Mouse (Mus musculus): ENCODE data around the gene Tnfaip8l2. TPM values are rescaled to one million over a fixed set of nuclear protein-coding genes. Genes with fewer than 3 reads are reported as not detected.

Gene Tnfaip8l2
- polyA plus RNA-seq, 1 experiment from 2014 or later, result 2.9 TPM

DNA sequence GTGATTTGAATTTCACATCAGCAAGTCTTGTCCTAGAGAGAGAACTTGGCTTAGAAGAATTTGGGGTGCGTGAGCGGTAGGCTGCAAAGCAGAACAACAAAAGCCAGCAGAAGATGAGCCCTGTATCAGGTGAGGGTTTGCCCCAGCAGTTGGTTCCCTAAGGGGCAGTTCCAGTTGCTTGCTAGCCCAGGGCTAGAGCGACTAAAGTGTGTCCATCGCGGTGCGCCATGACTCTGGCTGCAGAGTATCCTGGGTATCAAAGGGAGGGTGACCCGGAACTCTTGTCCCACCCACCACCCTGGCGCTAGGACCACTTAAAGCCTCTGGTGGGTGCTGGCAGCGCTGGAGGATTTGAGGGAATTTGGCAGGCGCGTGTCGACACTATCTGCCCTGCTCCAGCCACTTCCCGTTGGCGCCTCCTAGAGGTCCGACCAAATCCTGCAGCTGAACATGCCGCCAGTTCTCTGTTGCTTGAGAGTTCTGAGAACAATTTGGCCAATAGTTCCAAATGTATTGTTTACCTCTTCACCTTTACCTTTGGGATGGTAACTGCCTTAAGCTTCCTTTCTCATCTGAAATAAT is 31.9 kb upstream of the Tnfaip8l2 start:
- Histone ChIP-seq H3K4me3 (ENCODE audit: low read length) (peak overlapping the region; percentile 50), H3K9ac (replicated peaks; ENCODE audit: low read length) (peak overlapping the region; percentile 64)
- 3% methylated on average over 16 of the region's 16 CpGs for WGBS

DNA sequence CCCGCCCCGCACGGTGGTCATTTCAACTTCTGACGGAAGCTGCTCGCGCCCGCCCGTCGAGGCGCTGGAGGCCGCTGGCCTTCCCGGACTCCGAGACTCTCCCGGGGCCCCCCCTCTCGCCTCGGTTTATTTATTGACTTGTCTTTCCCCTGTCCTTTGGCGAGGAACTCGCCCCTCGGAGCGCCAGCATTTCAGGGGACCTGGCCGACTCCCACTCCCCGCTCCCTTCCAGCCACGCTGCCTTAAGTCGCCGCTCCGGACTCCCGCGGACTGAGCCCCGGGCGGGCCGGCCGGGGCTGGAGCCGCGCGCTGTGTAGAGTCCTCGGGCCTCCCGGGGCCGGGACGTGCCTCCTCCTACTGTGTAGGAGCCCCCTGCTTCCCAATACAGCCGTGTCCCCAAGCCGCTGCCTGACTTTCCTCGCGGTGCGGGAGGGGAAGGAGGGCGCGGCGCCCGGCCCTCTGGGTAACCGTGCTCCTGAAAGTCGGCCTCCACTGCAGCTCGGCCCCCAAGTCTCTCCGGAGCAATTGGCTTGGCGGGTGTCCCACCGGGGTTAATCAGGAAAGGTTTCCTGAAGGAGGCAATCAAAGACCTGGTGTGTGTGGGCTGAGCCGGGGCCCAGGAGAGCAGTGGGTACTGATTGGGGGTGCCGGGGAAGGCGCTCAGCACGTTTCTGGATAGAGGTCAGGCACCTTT is 31.2 kb upstream of the Tnfaip8l2 start:
- 3% methylated on average over 58 of the region's 58 CpGs for WGBS
- peak overlapping the region; percentile 76 for H3K4me2 ChIP-seq (replicated peaks; ENCODE audit: low read depth, low read length)
- peaks cover 25% of the 10 kb centered on the region for H3K27me3 ChIP-seq (ENCODE audit: insufficient read depth, low read length)
- H3K4me1 ChIP-seq (ENCODE audit: insufficient read depth, low read length), result peaks cover 13% of the 10 kb centered on the region; the same call in 1 of the 2 replicates
- H3K27ac ChIP-seq (ENCODE audit: low read length), result no peak overlapping the region
- H3K9me3 ChIP-seq (ENCODE audit: low read length), result no peaks in the 10 kb centered on the region
- ATAC-seq (ENCODE audit: low FRiP score, low TSS enrichment), result peak; percentile 59
- H3K36me3 ChIP-seq (ENCODE audit: insufficient read depth, low read length), result peaks cover 27% of the 10 kb centered on the region
- peak overlapping the region; percentile 64 for H3K9ac ChIP-seq (replicated peaks; ENCODE audit: low read length)
- H3K4me3 ChIP-seq (ENCODE audit: low read length), result peak overlapping the region; percentile 50

More for the DNA sequence above, 31.9 kb upstream of the Tnfaip8l2 start:
- H3K27ac ChIP-seq (ENCODE audit: low read length), result no peak overlapping the region
- H3K9me3 ChIP-seq (ENCODE audit: low read length), result no peaks in the 10 kb centered on the region
- peak; percentile 73 for ATAC-seq (ENCODE audit: low FRiP score, low TSS enrichment)
- H3K4me2 ChIP-seq (replicated peaks; ENCODE audit: low read depth, low read length), result peak overlapping the region; percentile 76
- peaks cover 27% of the 10 kb centered on the region for H3K36me3 ChIP-seq (ENCODE audit: insufficient read depth, low read length)
- peaks cover 25% of the 10 kb centered on the region for H3K27me3 ChIP-seq (ENCODE audit: insufficient read depth, low read length)
- H3K4me1 ChIP-seq (ENCODE audit: insufficient read depth, low read length), result peaks cover 13% of the 10 kb centered on the region; the same call in 1 of the 2 replicates

DNA sequence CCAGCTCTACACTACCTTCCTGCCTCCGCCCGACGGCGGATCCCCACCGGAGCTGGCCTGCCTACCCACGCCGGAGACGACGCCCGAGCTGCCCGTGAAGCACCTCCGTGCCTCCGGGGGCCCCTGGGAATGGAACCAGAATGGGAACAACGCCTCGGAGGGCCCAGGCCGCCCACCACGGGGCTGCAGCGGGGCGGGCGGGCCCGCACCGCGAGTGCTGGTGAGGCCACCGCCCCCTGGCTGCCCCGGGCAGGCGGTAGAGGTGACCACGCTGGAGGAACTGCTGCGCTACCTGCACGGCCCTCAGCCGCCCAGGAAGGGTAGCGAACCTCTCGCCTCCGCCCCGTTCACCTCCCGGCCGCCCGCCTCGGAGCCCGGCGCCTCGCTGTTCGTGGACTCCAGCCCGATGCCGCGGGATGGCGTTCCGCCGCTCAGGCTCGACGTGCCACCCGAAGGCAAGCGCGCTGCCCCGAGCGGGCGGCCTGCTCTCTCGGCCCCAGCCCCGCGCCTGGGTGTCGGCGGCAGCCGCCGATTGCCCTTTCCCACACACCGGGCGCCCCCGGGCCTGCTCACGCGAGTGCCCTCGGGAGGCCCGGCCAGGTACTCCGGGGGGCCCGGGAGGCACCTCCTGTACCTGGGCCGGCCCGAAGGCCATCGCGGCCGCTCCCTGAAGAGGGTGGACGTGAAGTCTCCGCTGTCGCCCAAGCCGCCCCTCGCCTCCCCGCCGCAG is 30.5 kb upstream of the Tnfaip8l2 start:
- peak overlapping the region; percentile 76 for H3K4me2 ChIP-seq (replicated peaks; ENCODE audit: low read depth, low read length)
- no peak for ATAC-seq (ENCODE audit: low FRiP score, low TSS enrichment)
- no peak overlapping the region for H3K27ac ChIP-seq (ENCODE audit: low read length)
- WGBS, result 24% methylated on average over 70 of the region's 84 CpGs
- H3K4me3 ChIP-seq (ENCODE audit: low read length), result peak overlapping the region; percentile 50
- no peaks in the 10 kb centered on the region for H3K9me3 ChIP-seq (ENCODE audit: low read length)
- H3K9ac ChIP-seq (replicated peaks; ENCODE audit: low read length), result peak overlapping the region; percentile 64; the same call in 1 of the 2 replicates
- H3K27me3 ChIP-seq (ENCODE audit: insufficient read depth, low read length), result peaks cover 25% of the 10 kb centered on the region
- H3K36me3 ChIP-seq (ENCODE audit: insufficient read depth, low read length), result peaks cover 27% of the 10 kb centered on the region
- H3K4me1 ChIP-seq (ENCODE audit: insufficient read depth, low read length), result peaks cover 13% of the 10 kb centered on the region; the same call in 1 of the 2 replicates

DNA sequence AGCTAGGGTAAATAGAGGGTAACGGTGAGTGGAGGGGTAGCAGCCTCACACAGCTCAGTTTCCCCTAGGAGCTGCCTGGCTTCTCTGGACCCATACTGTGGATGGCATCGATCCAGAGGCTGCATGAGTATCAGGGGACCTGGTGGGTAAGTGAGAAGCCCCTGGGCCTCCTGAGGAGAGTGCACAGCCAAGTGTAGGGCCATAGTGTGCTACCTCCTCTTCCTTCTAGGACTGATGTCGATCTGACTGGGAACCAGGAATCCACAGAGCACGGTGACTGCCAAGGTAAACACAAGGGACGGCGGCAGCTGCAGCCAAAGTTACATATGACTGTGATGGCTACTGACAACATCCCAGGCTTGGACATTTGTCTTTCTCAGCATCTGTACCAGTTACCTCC is 28.9 kb upstream of the Tnfaip8l2 start:
- peaks cover 33% of the 10 kb centered on the region for H3K36me3 ChIP-seq (ENCODE audit: insufficient read depth, low read length)
- peaks cover 25% of the 10 kb centered on the region for H3K27me3 ChIP-seq (ENCODE audit: insufficient read depth, low read length)
- no peak for ATAC-seq (ENCODE audit: low FRiP score, low TSS enrichment)

DNA sequence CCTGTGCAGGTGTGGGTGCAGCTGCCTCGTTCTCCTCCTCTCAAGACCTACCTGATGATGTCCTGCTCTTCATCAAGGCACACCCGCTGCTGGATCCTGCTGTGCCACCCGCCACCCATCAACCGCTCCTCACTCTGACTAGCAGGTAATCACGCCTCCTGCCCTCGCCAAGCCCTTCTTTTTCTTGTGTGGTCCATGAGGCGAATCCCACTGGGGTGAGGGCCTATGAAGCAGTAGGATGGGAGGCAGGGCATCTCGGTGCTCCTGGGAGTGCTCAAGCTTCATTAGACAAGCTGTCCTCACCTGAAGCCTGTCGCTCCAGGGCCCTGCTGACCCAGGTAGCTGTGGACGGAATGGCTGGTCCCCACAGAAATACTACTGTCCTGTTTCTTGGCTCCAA is 27.8 kb upstream of the Tnfaip8l2 start:
- no peak overlapping the region for H3K4me3 ChIP-seq (ENCODE audit: low read length)
- no peak for ATAC-seq (ENCODE audit: low FRiP score, low TSS enrichment)
- no peak overlapping the region for H3K27ac ChIP-seq (ENCODE audit: low read length)
- no peaks in the 10 kb centered on the region for H3K9me3 ChIP-seq (ENCODE audit: low read length)
- peaks cover 33% of the 10 kb centered on the region for H3K36me3 ChIP-seq (ENCODE audit: insufficient read depth, low read length)
- peaks cover 13% of the 10 kb centered on the region; the same call in 1 of the 2 replicates for H3K4me1 ChIP-seq (ENCODE audit: insufficient read depth, low read length)
- peaks cover 25% of the 10 kb centered on the region for H3K27me3 ChIP-seq (ENCODE audit: insufficient read depth, low read length)
- no peak overlapping the region for H3K4me2 ChIP-seq (replicated peaks; ENCODE audit: low read depth, low read length)
- no peak overlapping the region for H3K9ac ChIP-seq (replicated peaks; ENCODE audit: low read length)
- WGBS, result 93% methylated on average over 10 of the region's 10 CpGs

More for the DNA sequence above, 28.9 kb upstream of the Tnfaip8l2 start:
- Histone ChIP-seq H3K9me3 (ENCODE audit: low read length) (no peaks in the 10 kb centered on the region), H3K4me1 (ENCODE audit: insufficient read depth, low read length) (peaks cover 13% of the 10 kb centered on the region; the same call in 1 of the 2 replicates), H3K9ac (replicated peaks; ENCODE audit: low read length) (no peak overlapping the region), H3K27ac (ENCODE audit: low read length) (no peak overlapping the region), H3K4me2 (replicated peaks; ENCODE audit: low read depth, low read length) (no peak overlapping the region), H3K4me3 (ENCODE audit: low read length) (no peak overlapping the region)
- 67% methylated on average over 6 of the region's 6 CpGs for WGBS

DNA sequence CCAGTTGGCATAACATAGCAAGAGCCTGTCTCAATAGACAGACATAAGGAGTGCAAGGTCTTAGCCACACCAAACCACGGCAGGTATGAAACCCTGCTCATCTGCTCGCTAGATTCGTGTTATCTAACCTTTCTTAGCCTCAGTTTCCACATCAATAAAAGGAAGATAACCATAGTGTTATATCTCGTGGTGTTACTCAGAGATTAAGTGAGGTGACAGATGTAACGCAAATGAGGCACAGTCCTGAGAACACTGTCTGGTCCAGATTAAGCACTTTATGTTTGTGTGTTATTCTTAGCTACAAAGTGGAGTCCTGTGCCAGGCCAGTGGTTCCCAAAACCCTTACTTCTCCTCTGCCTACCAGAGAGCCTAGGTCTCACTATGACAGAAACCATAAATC is 22.7 kb upstream of the Tnfaip8l2 start:
- Histone ChIP-seq H3K4me1 (ENCODE audit: insufficient read depth, low read length) (peaks cover 18% of the 10 kb centered on the region), H3K9ac (replicated peaks; ENCODE audit: low read length) (no peak overlapping the region), H3K27me3 (ENCODE audit: insufficient read depth, low read length) (peaks cover under 1% of the 10 kb centered on the region; the same call in 1 of the 2 replicates), H3K27ac (ENCODE audit: low read length) (no peak overlapping the region), H3K4me2 (replicated peaks; ENCODE audit: low read depth, low read length) (no peak overlapping the region), H3K36me3 (ENCODE audit: insufficient read depth, low read length) (peaks cover 12% of the 10 kb centered on the region; the same call in 1 of the 2 replicates), H3K9me3 (ENCODE audit: low read length) (no peaks in the 10 kb centered on the region), H3K4me3 (ENCODE audit: low read length) (no peak overlapping the region)
- ATAC-seq (ENCODE audit: low FRiP score, low TSS enrichment), result no peak
- 81% methylated on average over 5 of the region's 5 CpGs for WGBS

DNA sequence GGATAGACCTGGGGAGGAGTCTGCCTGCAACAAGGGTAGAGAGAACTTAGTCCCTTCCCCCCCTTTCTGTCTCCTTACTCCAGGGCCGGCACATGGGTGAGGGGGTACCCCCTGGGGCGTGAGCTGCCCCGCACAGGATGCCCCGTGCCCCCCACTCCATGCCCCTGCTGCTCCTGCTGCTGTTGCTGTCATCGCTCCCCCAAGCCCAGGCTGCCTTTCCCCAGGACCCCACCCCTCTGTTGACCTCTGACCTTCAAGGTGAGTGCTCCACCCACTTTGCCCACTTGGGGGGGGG is 22.0 kb upstream of the Tnfaip8l2 start:
- ATAC-seq (ENCODE audit: low FRiP score, low TSS enrichment), result no peak
- Histone ChIP-seq H3K4me2 (replicated peaks; ENCODE audit: low read depth, low read length) (no peak overlapping the region), H3K27ac (ENCODE audit: low read length) (no peak overlapping the region), H3K36me3 (ENCODE audit: insufficient read depth, low read length) (peaks cover 6% of the 10 kb centered on the region; the same call in 1 of the 2 replicates), H3K9ac (replicated peaks; ENCODE audit: low read length) (no peak overlapping the region), H3K27me3 (ENCODE audit: insufficient read depth, low read length) (no peaks in the 10 kb centered on the region), H3K4me3 (ENCODE audit: low read length) (no peak overlapping the region), H3K9me3 (ENCODE audit: low read length) (no peaks in the 10 kb centered on the region), H3K4me1 (ENCODE audit: insufficient read depth, low read length) (peaks cover 23% of the 10 kb centered on the region)
- WGBS, result 77% methylated on average over 5 of the region's 5 CpGs

DNA sequence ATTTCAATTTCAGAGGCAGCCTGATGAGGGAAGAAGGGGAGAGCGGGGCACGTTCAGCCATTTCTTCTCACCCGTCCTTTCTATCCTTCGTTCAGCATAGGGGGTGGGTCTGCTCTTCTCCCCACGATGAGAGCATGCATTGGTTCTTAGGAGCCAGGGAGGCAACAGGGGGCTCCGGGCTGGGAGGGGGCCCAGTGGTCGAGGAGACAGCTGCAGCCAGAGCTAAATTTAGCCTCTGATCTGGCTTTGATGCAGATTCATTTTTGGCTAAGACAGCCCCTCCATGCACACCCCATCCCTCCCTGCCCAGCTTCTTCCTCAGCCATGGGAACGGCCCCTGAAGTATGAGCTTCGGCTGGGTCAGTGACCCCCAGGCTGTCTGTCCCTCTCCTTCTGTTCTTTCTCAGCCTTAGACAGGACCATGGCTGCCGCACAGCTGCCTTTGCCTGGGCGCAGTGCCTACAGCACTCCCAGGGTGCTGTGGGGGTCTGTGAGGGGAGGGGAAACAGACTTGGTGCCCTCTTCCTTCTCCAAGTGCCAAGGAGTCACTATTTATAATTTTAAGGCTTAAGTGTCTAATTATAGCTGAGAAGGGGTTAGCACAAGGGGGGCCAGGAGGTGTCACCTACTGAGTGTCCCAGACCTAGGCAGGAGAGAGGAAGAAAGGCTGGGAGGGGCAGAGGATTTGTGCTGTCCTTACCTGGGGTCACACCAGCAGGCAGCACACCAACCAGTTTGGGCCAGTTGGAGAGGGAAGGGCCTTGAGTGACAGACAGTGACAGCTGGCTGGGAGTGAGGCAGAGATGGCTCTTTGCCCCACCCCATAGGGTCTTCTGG is 21.5 kb upstream of the Tnfaip8l2 start:
- H3K9ac ChIP-seq (replicated peaks; ENCODE audit: low read length), result no peak overlapping the region
- no peak overlapping the region for H3K27ac ChIP-seq (ENCODE audit: low read length)
- no peak overlapping the region for H3K4me2 ChIP-seq (replicated peaks; ENCODE audit: low read depth, low read length)
- WGBS, result 62% methylated on average over 11 of the region's 11 CpGs
- ATAC-seq (ENCODE audit: low FRiP score, low TSS enrichment), result no peak
- no peaks in the 10 kb centered on the region for H3K9me3 ChIP-seq (ENCODE audit: low read length)
- H3K4me1 ChIP-seq (ENCODE audit: insufficient read depth, low read length), result peaks cover 23% of the 10 kb centered on the region
- H3K27me3 ChIP-seq (ENCODE audit: insufficient read depth, low read length), result no peaks in the 10 kb centered on the region
- no peak overlapping the region for H3K4me3 ChIP-seq (ENCODE audit: low read length)
- peaks cover 6% of the 10 kb centered on the region; the same call in 1 of the 2 replicates for H3K36me3 ChIP-seq (ENCODE audit: insufficient read depth, low read length)

DNA sequence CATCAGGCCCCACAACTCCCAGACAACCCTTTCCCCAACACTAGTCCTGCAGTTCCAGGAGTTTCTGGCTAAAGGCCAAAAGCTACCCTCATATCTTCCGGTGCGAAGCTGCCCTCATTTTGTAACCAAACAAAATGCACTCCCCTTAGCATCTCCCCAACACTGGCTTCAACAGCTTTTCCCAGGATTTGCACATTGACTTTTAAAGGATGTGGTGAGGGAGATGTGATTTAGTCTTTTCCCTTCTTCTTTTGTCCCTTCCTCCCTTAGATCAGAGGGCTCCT is 20.1 kb upstream of the Tnfaip8l2 start:
- Histone ChIP-seq H3K9ac (replicated peaks; ENCODE audit: low read length) (no peak overlapping the region), H3K27ac (ENCODE audit: low read length) (no peak overlapping the region), H3K9me3 (ENCODE audit: low read length) (no peaks in the 10 kb centered on the region), H3K36me3 (ENCODE audit: insufficient read depth, low read length) (peaks cover 6% of the 10 kb centered on the region; the same call in 1 of the 2 replicates), H3K27me3 (ENCODE audit: insufficient read depth, low read length) (no peaks in the 10 kb centered on the region), H3K4me1 (ENCODE audit: insufficient read depth, low read length) (peaks cover 23% of the 10 kb centered on the region), H3K4me3 (ENCODE audit: low read length) (no peak overlapping the region), H3K4me2 (replicated peaks; ENCODE audit: low read depth, low read length) (peak overlapping the region; percentile 84)
- no peak for ATAC-seq (ENCODE audit: low FRiP score, low TSS enrichment)
- 63% methylated on average over 2 of the region's 2 CpGs for WGBS

Measured in kidney, embryonic 16.5 days (tissue).